Mouse (Mus musculus) forebrain, embryonic 11.5 days (tissue): Measurements from ENCODE around the gene Pi4k2b. TPM values are rescaled to one million over a fixed set of nuclear protein-coding genes. Genes with fewer than 3 reads are reported as not detected.
"Not testable (repeated sequence)": the region's sequence is repeated elsewhere in the genome, so short reads cannot be mapped to it uniquely, and the experiment has no call there.

Source experiments
- ATAC-seq: fragments of 200-750 bp; cut with Nextera tagmentation; replicated peaks from 2 replicates; pipeline ENCODE4 v1.8.0; 2017; ENCODE audit warnings: moderate TSS enrichment; ENCODE audit not compliant: low FRiP score
- DNase-seq: peaks from one replicate; pipeline ENCODE4 v3.0.0-alpha.2; 2017; ENCODE audit warnings: low spot score
- H3K27ac ChIP-seq: fragments of 300-500 bp; sonication (generic); 2 replicates; pipeline ENCODE4 v1.5.1; 2014; ENCODE audit warnings: low read depth, low read length
- H3K27me3 ChIP-seq: fragments of 300-500 bp; sonication (generic); 2 replicates; pipeline ENCODE4 v1.6.1; 2014; ENCODE audit warnings: mild to moderate bottlenecking, low read length, mixed read lengths; ENCODE audit not compliant: control insufficient read depth, insufficient read depth
- H3K36me3 ChIP-seq: fragments of 300-500 bp; sonication (generic); 2 replicates; pipeline ENCODE4 v1.6.1; 2014; ENCODE audit warnings: mild to moderate bottlenecking, low read length, moderate library complexity, mixed read lengths; ENCODE audit not compliant: control insufficient read depth, insufficient read depth
- H3K4me1 ChIP-seq: fragments of 300-500 bp; sonication (generic); replicated peaks from 2 replicates; pipeline ENCODE4 v1.6.1; 2014; ENCODE audit warnings: low read length, mixed read lengths; ENCODE audit not compliant: control insufficient read depth, insufficient read depth
- H3K4me2 ChIP-seq: fragments of 300-500 bp; sonication (generic); 2 replicates; pipeline ENCODE4 v1.6.1; 2014; ENCODE audit warnings: low read depth, mild to moderate bottlenecking, low read length, moderate library complexity, mixed read lengths; ENCODE audit not compliant: severe bottlenecking
- H3K4me3 ChIP-seq: fragments of 300-500 bp; sonication (generic); 2 replicates; pipeline ENCODE4 v1.5.1; 2014; ENCODE audit warnings: low read depth, low read length
- H3K9ac ChIP-seq: fragments of 300-500 bp; sonication (generic); 2 replicates; pipeline ENCODE4 v1.6.1; 2014; ENCODE audit warnings: low read length
- H3K9me3 ChIP-seq: fragments of 300-500 bp; sonication (generic); 2 replicates; pipeline ENCODE4 v1.6.1; 2016; ENCODE audit warnings: low read length, mixed read lengths; ENCODE audit not compliant: control insufficient read depth
- WGBS: fragments of 180-500 bp; shearing (Covaris S2); extraction: QIAGEN DNeasy Blood & Tissue Kit; methylation state at CpG from one replicate; pipeline ENCODE4 v1.1.7; 2014; 5-methylcytosine and 5-hydroxymethylcytosine counted together
- polyA plus RNA-seq: library from polyadenylated mRNA; unstranded; fragments of >200 nt; fragmentation: Nextera tagmentation; extraction: Ambion mirVana; gene quantifications from 2 replicates; pipeline ENCODE4 v1.2.1, GENCODE M21; 2014

Gene Pi4k2b
- polyA plus RNA-seq: 18.0 and 18.9 TPM in 2 replicates

- peak within 1 kb of the TSS; percentile 80 for H3K4me3 ChIP-seq
- ATAC-seq (peak; percentile 96), DNase-seq (peak; percentile 93)
- H3K27me3 ChIP-seq: no peaks in the 10 kb centered on the region
- H3K4me2 ChIP-seq: peak within 1 kb of the TSS; percentile 83
- under 1% methylated on average over 70 of the region's 75 CpGs for WGBS
- H3K9ac ChIP-seq: peak within 1 kb of the TSS; percentile 71
- no peaks in the 10 kb centered on the region for H3K36me3 ChIP-seq
- H3K27ac ChIP-seq: peak within 1 kb of the TSS; percentile 53
- no peaks in the 10 kb centered on the region for H3K4me1 ChIP-seq
- H3K9me3 ChIP-seq: no peaks in the 10 kb centered on the region
These were observed at the start of gene Pi4k2b for GRCm38 (mm10) chr5:52741391-52742111. TSS of gene Pi4k2b (plus strand) at chr5:52741574.

GRCm38 (mm10) chr5:52697291-52697690, 44.1 kb upstream of the Pi4k2b start:
- H3K4me2 ChIP-seq: no peak overlapping the region
- 97% methylated on average over 1 of the region's 1 CpGs for WGBS
- ATAC-seq: no peak
- no peaks in the 10 kb centered on the region for H3K27me3 ChIP-seq
- no peak overlapping the region for H3K9ac ChIP-seq
- no peaks in the 10 kb centered on the region for H3K36me3 ChIP-seq
- no peaks in the 10 kb centered on the region for H3K4me1 ChIP-seq
- H3K27ac ChIP-seq: no peak overlapping the region
- DNase-seq: no peak
- H3K9me3 ChIP-seq: no peaks in the 10 kb centered on the region
- no peak overlapping the region for H3K4me3 ChIP-seq

GRCm38 (mm10) chr5:52697882-52698440, 43.4 kb upstream of the Pi4k2b start:
- H3K9ac ChIP-seq, ATAC-seq: not testable (repeated sequence)

GRCm38 (mm10) chr5:52704562-52704961, 36.8 kb upstream of the Pi4k2b start:
- DNase-seq: no peak
- 79% methylated on average over 4 of the region's 4 CpGs for WGBS

More at GRCm38 (mm10) chr5:52697882-52698440, 43.4 kb upstream of the Pi4k2b start:
- not testable (repeated sequence) for H3K4me3 ChIP-seq, H3K4me1 ChIP-seq, H3K27me3 ChIP-seq, H3K27ac ChIP-seq, H3K36me3 ChIP-seq, H3K4me2 ChIP-seq, DNase-seq, H3K9me3 ChIP-seq
- WGBS: 87% methylated on average over 7 of the region's 7 CpGs

GRCm38 (mm10) chr5:52712704-52713103, 28.7 kb upstream of the Pi4k2b start:
- no peak for DNase-seq
- Histone ChIP-seq H3K27me3 (no peaks in the 10 kb centered on the region), H3K27ac (no peak overlapping the region), H3K36me3 (no peaks in the 10 kb centered on the region), H3K4me1 (no peaks in the 10 kb centered on the region), H3K9me3 (no peaks in the 10 kb centered on the region), H3K9ac (no peak overlapping the region), H3K4me2 (no peak overlapping the region), H3K4me3 (no peak overlapping the region)
- ATAC-seq: no peak

More at GRCm38 (mm10) chr5:52704562-52704961, 36.8 kb upstream of the Pi4k2b start:
- H3K27me3 ChIP-seq: no peaks in the 10 kb centered on the region
- no peaks in the 10 kb centered on the region for H3K4me1 ChIP-seq
- ATAC-seq: no peak
- no peak overlapping the region for H3K27ac ChIP-seq
- no peaks in the 10 kb centered on the region for H3K9me3 ChIP-seq
- no peak overlapping the region for H3K4me3 ChIP-seq
- H3K36me3 ChIP-seq: no peaks in the 10 kb centered on the region
- no peak overlapping the region for H3K9ac ChIP-seq
- H3K4me2 ChIP-seq: no peak overlapping the region

- ATAC-seq (no peak), DNase-seq (no peak)
- Histone ChIP-seq H3K4me1 (no peaks in the 10 kb centered on the region), H3K27me3 (no peaks in the 10 kb centered on the region), H3K4me3 (no peak overlapping the region), H3K36me3 (no peaks in the 10 kb centered on the region), H3K4me2 (no peak overlapping the region), H3K27ac (no peak overlapping the region), H3K9me3 (no peaks in the 10 kb centered on the region), H3K9ac (no peak overlapping the region)
- WGBS: 80% methylated on average over 5 of the region's 5 CpGs
These were observed 24.5 kb upstream of the Pi4k2b start for GRCm38 (mm10) chr5:52716742-52717448.

- DNase-seq (no peak), ATAC-seq (no peak)
- 89% methylated on average over 8 of the region's 8 CpGs for WGBS
- Histone ChIP-seq H3K9ac (no peak overlapping the region), H3K4me1 (no peaks in the 10 kb centered on the region), H3K27ac (no peak overlapping the region), H3K36me3 (no peaks in the 10 kb centered on the region), H3K9me3 (no peaks in the 10 kb centered on the region), H3K4me2 (no peak overlapping the region), H3K27me3 (no peaks in the 10 kb centered on the region), H3K4me3 (no peak overlapping the region)
These were observed 20.4 kb upstream of the Pi4k2b start for GRCm38 (mm10) chr5:52721003-52721402.

GRCm38 (mm10) chr5:52727747-52728146, 13.6 kb upstream of the Pi4k2b start:
- H3K36me3 ChIP-seq: no peaks in the 10 kb centered on the region
- no peak overlapping the region for H3K4me2 ChIP-seq
- no peak overlapping the region for H3K4me3 ChIP-seq
- no peak overlapping the region for H3K27ac ChIP-seq
- no peaks in the 10 kb centered on the region for H3K27me3 ChIP-seq
- no peaks in the 10 kb centered on the region for H3K4me1 ChIP-seq
- WGBS: 85% methylated on average over 5 of the region's 5 CpGs
- ATAC-seq (no peak), DNase-seq (no peak)
- no peak overlapping the region for H3K9ac ChIP-seq
- no peaks in the 10 kb centered on the region for H3K9me3 ChIP-seq
